Mouse (Mus musculus): ENCODE data around the gene Gsx1.

The Gsx1 gene

GRCm38 (mm10) chr5:147204905-147205304 lies 16.4 kb downstream of the Gsx1 start:
- in situ Hi-C loops (cut with MboI, MseI): no loop called here

DNA sequence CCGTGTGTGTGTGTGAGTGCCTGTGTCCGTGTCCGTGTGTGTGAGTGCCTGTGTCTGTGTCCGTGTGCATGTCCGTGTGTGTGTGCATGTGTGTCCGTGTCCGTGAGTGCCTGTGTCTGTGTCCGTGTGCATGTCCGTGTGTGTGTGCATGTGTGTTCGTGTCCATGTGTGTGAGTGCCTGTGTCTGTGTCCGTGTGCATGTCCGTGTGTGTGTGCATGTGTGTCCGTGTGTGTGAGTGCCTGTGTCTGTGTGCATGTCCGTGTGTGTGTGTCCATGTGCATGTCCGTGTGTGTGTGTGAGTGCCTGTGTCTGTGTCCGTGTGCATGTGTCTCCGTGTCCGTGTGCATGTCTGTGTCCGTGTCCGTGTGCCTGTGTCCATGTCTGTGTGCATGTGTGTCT lies 19.4 kb downstream of the Gsx1 start:
- in situ Hi-C loops (cut with MboI, MseI): no loop called here

- in situ Hi-C loops (cut with MboI, MseI): no loop called here
Observed at GRCm38 (mm10) chr5:147208471-147208870, 20.0 kb downstream of the Gsx1 start.

GRCm38 (mm10) chr5:147227354-147228112 lies 39.0 kb downstream of the Gsx1 start:
- in situ Hi-C loops (cut with MboI, MseI): loop anchor here (5.0 kb wide), 2 partner anchors 245 to 285 kb away; no protein-coding TSS in a partner anchor

- in situ Hi-C loops (cut with MboI, MseI): loop anchor here (10.0 kb wide), 1 partner anchor 321 kb away; no protein-coding TSS in a partner anchor
Observed at GRCm38 (mm10) chr5:147235406-147236309, 47.2 kb downstream of the Gsx1 start.
